Mouse (Mus musculus) testis, adult 10 weeks (tissue): ENCODE data around the gene Tmed5. TPM values are rescaled to one million over a fixed set of nuclear protein-coding genes. Genes with fewer than 3 reads are reported as not detected.

Experiments
- polyA plus RNA-seq: library from polyadenylated mRNA; stranded (reverse); fragments of 350-450 nt; fragmentation: Illumina TruSeq; extraction: RNeasy Lipid Tissue Mini Kit (QIAGEN cat#74804); gene quantifications from one replicate; pipeline ENCODE4 v1.2.3, GENCODE M21; 2014; ENCODE audit warnings: low read depth, low replicate concordance

Tmed5 gene
- polyA plus RNA-seq, result 28.1 TPM

GRCm38 (mm10) chr5:108132441-108133243 lies at the start of gene Tmed5, which contains the start of gene Ccdc18:
Tmed5 (minus strand) TSS chr5:108132620.
Ccdc18 (plus strand) TSS chr5:108132875.

GRCm38 (mm10) chr5:108065465-108066411 lies 66.7 kb downstream of the Tmed5 start, which contains the start of gene Mtf2:
Mtf2 (plus strand) TSS chr5:108065674.

Other genes starting within 250 kb of the Tmed5 start
- 154 TPM for gene Rpl5, start 232.1 kb downstream of the Tmed5 start, polyA plus RNA-seq
- gene Fam69a, start 145.5 kb downstream of the Tmed5 start, polyA plus RNA-seq, result 30.2 TPM
- gene Mtf2, start 66.9 kb downstream of the Tmed5 start, polyA plus RNA-seq, result 119 TPM
- gene Ccdc18, start 255 bp upstream of the Tmed5 start, polyA plus RNA-seq, result 37.5 TPM
- 187 TPM for gene Dr1, start 136.3 kb upstream of the Tmed5 start, polyA plus RNA-seq
- gene Pigg, start 180.0 kb upstream of the Tmed5 start, polyA plus RNA-seq, result 12.3 TPM
- gene Gm42517, start 235.3 kb upstream of the Tmed5 start, polyA plus RNA-seq, result not detected